Mouse (Mus musculus) left cerebral cortex, postnatal 10 days (tissue): ENCODE measurements at regions not wholly inside any gene's neighbourhood (a gene's known extent, or its start where the extent isn't known, plus 50 kb on each side); places are given as distances from the start of the nearest gene placed in this dataset.

Source experiments
- DNase-seq, 2 experiments: peaks; one replicate each; pipeline ENCODE4 v3.0.0; 2021 to 2022; ENCODE audit warnings: low spot score in 2 of 2, mixed read lengths in 1 of 2; ENCODE audit errors: extremely low spot score in 1 of 2
- intact Hi-C: fragments of 180-260 bp; cut with DNase I; formaldehyde crosslinking; loops from one replicate; pipeline ENCODE4 v1.15.1; 2025

GRCm38 (mm10) chr1:14462496-14462895 lies 1630.6 kb downstream of the 4930444P10Rik start:
- intact Hi-C loops = no loop called here
- no peak for DNase-seq

GRCm38 (mm10) chr1:14460811-14461210 lies 1632.3 kb downstream of the 4930444P10Rik start:
- intact Hi-C loops = no loop called here
- no peak for DNase-seq

- DNase-seq = no peak
- intact Hi-C loops = no loop called here
These were observed 1663.8 kb downstream of the 4930444P10Rik start for GRCm38 (mm10) chr1:14429326-14429725.

DNA sequence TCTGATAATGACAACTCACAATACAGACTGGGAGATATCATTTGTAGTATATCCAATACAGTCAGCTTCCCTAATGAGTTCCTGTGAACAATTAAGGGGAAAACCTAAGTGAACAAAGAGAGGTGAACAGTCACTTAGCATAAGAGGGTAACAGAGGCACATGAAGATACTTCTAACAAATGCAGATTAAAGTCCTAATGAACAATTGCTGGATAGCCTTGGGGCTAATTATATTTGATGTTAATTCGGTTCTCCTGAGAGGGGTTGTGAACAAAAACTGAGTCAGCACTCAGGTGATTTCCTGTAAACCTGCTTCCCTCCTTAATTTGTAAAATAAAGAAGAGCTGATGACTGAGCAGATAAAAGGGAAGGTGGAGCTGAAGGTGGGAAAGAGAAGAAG lies 1672.1 kb downstream of the 4930444P10Rik start:
- intact Hi-C loops = no loop called here
- DNase-seq = no peak

- no peak for DNase-seq
- intact Hi-C loops = no loop called here
These were observed 1679.2 kb downstream of the 4930444P10Rik start for GRCm38 (mm10) chr1:14413826-14414445.

- intact Hi-C loops = no loop called here
- no peak for DNase-seq
These were observed 1722.9 kb downstream of the 4930444P10Rik start for GRCm38 (mm10) chr1:14369957-14370833.

- intact Hi-C loops = no loop called here
These were observed 1733.0 kb downstream of the 4930444P10Rik start for GRCm38 (mm10) chr1:14359998-14360640.

More at GRCm38 (mm10) chr1:14359998-14360640, 1733.0 kb downstream of the 4930444P10Rik start:
- no peak for DNase-seq
